Mouse (Mus musculus) cerebellum, adult 2 months (tissue): ENCODE measurements around the gene Ngef.

Experiments used
- CTCF ChIP-seq: fragments of 200-500 bp; IDR thresholded peaks from 2 replicates; pipeline ENCODE4 v1.5.1; 2011; ENCODE audit warnings: low read depth, mild to moderate bottlenecking, control low read depth, low read length, moderate library complexity, borderline replicate concordance; ENCODE audit not compliant: insufficient read depth
- POLR2A ChIP-seq: fragments of 200-500 bp; IDR thresholded peaks from 2 replicates; pipeline ENCODE4 v1.6.1; 2011; ENCODE audit warnings: low read length, control low read depth, borderline replicate concordance; ENCODE audit not compliant: insufficient read depth

GRCm38 (mm10) chr1:87435125-87435524, 138.5 kb downstream of the Ngef start:
- TF ChIP-seq CTCF (no peak), POLR2A (no peak)
